ENCODE assay signal across 9 mouse cellular contexts in the genomic region with DNA sequence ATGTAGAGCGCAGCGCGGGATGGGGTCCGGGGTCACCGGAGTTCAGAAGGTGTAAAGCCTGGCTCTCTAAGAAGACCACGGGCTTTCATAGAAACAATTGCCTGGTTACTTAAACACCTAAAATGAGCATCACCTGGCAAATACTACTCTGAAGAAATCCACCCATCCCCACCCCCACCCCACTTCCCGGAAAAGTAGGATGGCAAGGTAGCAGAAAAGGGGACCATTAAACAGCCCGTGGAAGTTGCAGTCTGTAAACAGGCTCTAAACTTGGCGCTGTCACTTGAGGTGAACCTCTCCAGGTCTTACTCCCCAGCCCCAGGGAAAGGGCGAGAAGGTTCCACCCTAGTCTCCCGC. TPM values are rescaled to one million over a fixed set of nuclear protein-coding genes. Genes with fewer than 3 reads are reported as not detected.
DNase-seq lines count a peak whose midpoint lies in the region; ATAC-seq and TF ChIP-seq lines count a peak whose summit lies in the region.
"Had no signal": no experiment of that assay in that cellular context is flagged by ENCODE, and none has a peak within 500 bp of the region (broad histone marks: within the 10 kb centered on the region; RNA-seq: fewer than 3 reads in every experiment).

No protein-coding gene starts in this region.

- peak overlapping the region; percentile 76 for H3K4me3 ChIP-seq in heart, embryonic 13.5 days
- H3K4me3 ChIP-seq in hindbrain, embryonic 12.5 days, result peak overlapping the region; percentile 64
- peak overlapping the region; percentile 73 for H3K4me3 ChIP-seq in midbrain, embryonic 12.5 days

- 3% methylated on average over 11 of the region's 11 CpGs for WGBS in heart, embryonic 13.5 days
- WGBS in hindbrain, embryonic 12.5 days, result under 1% methylated on average over 11 of the region's 11 CpGs
- 0% methylated on average over 11 of the region's 11 CpGs for WGBS in midbrain, embryonic 12.5 days

- no peak overlapping the region for H3K27ac ChIP-seq in heart, embryonic 13.5 days (replicated peaks)
- H3K27ac ChIP-seq in hindbrain, embryonic 12.5 days, result peak overlapping the region; percentile 89
- peak overlapping the region; percentile 84 for H3K27ac ChIP-seq in midbrain, embryonic 12.5 days (replicated peaks)

- peak overlapping the region; percentile 79 for H3K9ac ChIP-seq in heart, embryonic 13.5 days
- H3K9ac ChIP-seq in hindbrain, embryonic 12.5 days, result peak overlapping the region; percentile 79
- peak overlapping the region; percentile 70 for H3K9ac ChIP-seq in midbrain, embryonic 12.5 days (replicated peaks)

- intact Hi-C loops in heart, postnatal 14 days (cut with DNase I), result loop anchor here (5.0 kb wide), 1 partner anchor 216 kb away; no protein-coding TSS in a partner anchor
- intact Hi-C loops in left cerebral cortex, postnatal 25 days (cut with DNase I), result no loop called here

- peaks cover 94% of the 10 kb centered on the region for H3K27me3 ChIP-seq in heart, embryonic 13.5 days (replicated peaks)
- peaks cover 61% of the 10 kb centered on the region for H3K27me3 ChIP-seq in hindbrain, embryonic 12.5 days
- H3K27me3 ChIP-seq in midbrain, embryonic 12.5 days, result peaks cover 60% of the 10 kb centered on the region

- no peak for DNase-seq in heart, postnatal 14 days
- peak; percentile 41 for DNase-seq in brain, embryonic 14.5 days (ENCODE audit: low read depth)
- DNase-seq in frontal cortex, postnatal 14 days (ENCODE audit: low spot score in 2 of 2), result no peak
- DNase-seq in gastrocnemius, postnatal 25 days, result no peak
- no peak for DNase-seq in left cerebral cortex, postnatal 25 days (ENCODE audit: low spot score in 2 of 2)

- no peaks in the 10 kb centered on the region for H3K9me3 ChIP-seq in heart, embryonic 13.5 days
- H3K9me3 ChIP-seq in hindbrain, embryonic 12.5 days (replicated peaks), result no peaks in the 10 kb centered on the region
- H3K9me3 ChIP-seq in midbrain, embryonic 12.5 days, result no peaks in the 10 kb centered on the region

- peaks cover 25% of the 10 kb centered on the region for H3K4me1 ChIP-seq in heart, embryonic 13.5 days
- H3K4me1 ChIP-seq in hindbrain, embryonic 12.5 days, result peaks cover 16% of the 10 kb centered on the region
- H3K4me1 ChIP-seq in midbrain, embryonic 12.5 days, result peaks cover 29% of the 10 kb centered on the region

- no peak for TF ChIP-seq CTCF in brain, embryonic 14.5 days (IDR thresholded peaks at IDR 0.05; ENCODE audit: borderline replicate concordance, extremely low read depth, insufficient read depth, insufficient read length)

- peak overlapping the region; percentile 100 for H3K4me2 ChIP-seq in heart, embryonic 13.5 days
- peak overlapping the region; percentile 99 for H3K4me2 ChIP-seq in hindbrain, embryonic 12.5 days (replicated peaks)
- peak overlapping the region; percentile 97 for H3K4me2 ChIP-seq in midbrain, embryonic 12.5 days (replicated peaks)

- H3K36me3 ChIP-seq in heart, embryonic 13.5 days, result no peaks in the 10 kb centered on the region
- H3K36me3 ChIP-seq in hindbrain, embryonic 12.5 days, result no peaks in the 10 kb centered on the region
- H3K36me3 ChIP-seq in midbrain, embryonic 12.5 days, result no peaks in the 10 kb centered on the region

- no peak for TF ChIP-seq POLR2A in brain, embryonic 14.5 days (IDR thresholded peaks at IDR 0.05; ENCODE audit: borderline replicate concordance, extremely low read depth, insufficient read depth, insufficient read length, poor library complexity, severe bottlenecking)

- ATAC-seq in heart, embryonic 13.5 days (ENCODE audit: extremely low read depth, insufficient number of reproducible peaks, low FRiP score, low TSS enrichment), result no peak
- no peak; the same call in 1 of the 2 replicates for ATAC-seq in hindbrain, embryonic 12.5 days (ENCODE audit: low FRiP score)
- ATAC-seq in midbrain, embryonic 12.5 days (ENCODE audit: low FRiP score, low read depth), result no peak

RNA-seq across cellular contexts. Expression of a gene that starts 0.6 kb away (rescaled TPM):
- 0.33 and 0.52 TPM in 2 replicates for polyA plus RNA-seq in heart, embryonic 13.5 days (2015; fragmentation: Nextera tagmentation; extraction: Ambion mirVana)
- total RNA-seq in heart, postnatal 14 days (2021), result under 1 TPM; 0.07 to 0.17 TPM
- polyA plus RNA-seq in brain, embryonic 14.5 days (2012; rRNA removed), result 23.9 and 32.5 TPM in 2 replicates
- polyA plus RNA-seq in hindbrain, embryonic 12.5 days (2016; fragmentation: Nextera tagmentation; extraction: Ambion mirVana), result 36.5 and 38.4 TPM in 2 replicates
- polyA plus RNA-seq in midbrain, embryonic 12.5 days (2016; fragmentation: Nextera tagmentation; extraction: Ambion mirVana), result 23.1 and 23.6 TPM in 2 replicates
- total RNA-seq in gastrocnemius, postnatal 25 days (2021), result 1 to 10 TPM in 1 of 2 experiments, under 1 TPM in 1; 0.56 to 1.2 TPM
- total RNA-seq in left cerebral cortex, postnatal 25 days (2021), result 100 to 1,000 TPM; 116 to 137 TPM
- total RNA-seq: CH12.LX had no signal

Comparison
In these comparisons a context has a peak if more than half of its experiments do, and no peak if none do; other contexts are left out.
1. RNA of a gene that starts 0.6 kb away (polyA plus RNA-seq): 36.5 to 38.4 TPM in hindbrain, embryonic 12.5 days, 23.9 to 32.5 TPM in brain, embryonic 14.5 days and 23.1 to 23.6 TPM in midbrain, embryonic 12.5 days; 0.33 to 0.52 TPM in heart, embryonic 13.5 days; every median in the first group is over 10 times any median in the second.
2. Peak in every context shown above with its lines, with median percentiles within 50 percentile points of each other: H3K4me2 ChIP-seq, H3K4me3 ChIP-seq and H3K9ac ChIP-seq.